Mouse (Mus musculus): Measurements from ENCODE around the gene Rps19bp1. TPM values are rescaled to one million over a fixed set of nuclear protein-coding genes. Genes with fewer than 3 reads are reported as not detected.

The Rps19bp1 gene
- polyA plus RNA-seq, 1 experiment from 2014 or later = 46.8 TPM

- Histone ChIP-seq H3K4me3 (no peak overlapping the region), H3K9ac (no peak overlapping the region), H3K27me3 (replicated peaks) (no peaks in the 10 kb centered on the region), H3K4me1 (peaks cover 45% of the 10 kb centered on the region), H3K9me3 (replicated peaks) (no peaks in the 10 kb centered on the region), H3K36me3 (peaks cover 22% of the 10 kb centered on the region), H3K27ac (peak overlapping the region; percentile 31; the same call in 1 of the 2 replicates), H3K4me2 (no peak overlapping the region)
- no peak for ATAC-seq
- 70% methylated on average over 2 of the region's 2 CpGs for whole genome bisulfite sequencing (ENCODE audit: insufficient replicate concordance)
Observed at GRCm38 (mm10) chr15:80232331-80232730, 31.8 kb downstream of the Rps19bp1 start.

- Histone ChIP-seq H3K9me3 (replicated peaks) (no peaks in the 10 kb centered on the region), H3K4me1 (peaks cover 23% of the 10 kb centered on the region), H3K36me3 (no peaks in the 10 kb centered on the region), H3K27ac (no peak overlapping the region), H3K4me3 (no peak overlapping the region), H3K27me3 (replicated peaks) (no peaks in the 10 kb centered on the region), H3K9ac (no peak overlapping the region), H3K4me2 (no peak overlapping the region)
- 72% methylated on average over 17 of the region's 17 CpGs for WGBS (ENCODE audit: insufficient replicate concordance)
- no peak for ATAC-seq
Observed at GRCm38 (mm10) chr15:80228071-80228800, 35.9 kb downstream of the Rps19bp1 start.

- 0 out of 2 replicates have a peak, but pooled peaks have one; percentile 22 for ATAC-seq
Observed at GRCm38 (mm10) chr15:80225796-80226195, 38.3 kb downstream of the Rps19bp1 start.

GRCm38 (mm10) chr15:80225208-80225607, 38.9 kb downstream of the Rps19bp1 start:
- Histone ChIP-seq H3K4me2 (no peak overlapping the region), H3K9ac (no peak overlapping the region), H3K9me3 (replicated peaks) (no peaks in the 10 kb centered on the region), H3K27ac (no peak overlapping the region), H3K4me1 (peaks cover 8% of the 10 kb centered on the region; the same call in 1 of the 2 replicates), H3K36me3 (no peaks in the 10 kb centered on the region), H3K27me3 (replicated peaks) (no peaks in the 10 kb centered on the region), H3K4me3 (no peak overlapping the region)
- 11% methylated on average over 9 of the region's 9 CpGs for WGBS (ENCODE audit: insufficient replicate concordance)
- peak; percentile 69; the same call in 1 of the 2 replicates for ATAC-seq

More at GRCm38 (mm10) chr15:80225796-80226195, 38.3 kb downstream of the Rps19bp1 start:
- H3K9ac ChIP-seq = no peak overlapping the region
- H3K4me2 ChIP-seq = no peak overlapping the region
- WGBS (ENCODE audit: insufficient replicate concordance) = 47% methylated on average over 2 of the region's 2 CpGs
- H3K27ac ChIP-seq = no peak overlapping the region
- no peaks in the 10 kb centered on the region for H3K36me3 ChIP-seq
- H3K27me3 ChIP-seq (replicated peaks) = no peaks in the 10 kb centered on the region
- no peaks in the 10 kb centered on the region for H3K9me3 ChIP-seq (replicated peaks)
- H3K4me1 ChIP-seq = peaks cover 8% of the 10 kb centered on the region; the same call in 1 of the 2 replicates
- H3K4me3 ChIP-seq = no peak overlapping the region

GRCm38 (mm10) chr15:80223751-80224150, 40.4 kb downstream of the Rps19bp1 start:
- no peak overlapping the region for H3K4me2 ChIP-seq
- H3K4me3 ChIP-seq = no peak overlapping the region
- peaks cover 14% of the 10 kb centered on the region for H3K4me1 ChIP-seq
- no peaks in the 10 kb centered on the region for H3K36me3 ChIP-seq
- H3K27me3 ChIP-seq (replicated peaks) = no peaks in the 10 kb centered on the region
- no peaks in the 10 kb centered on the region for H3K9me3 ChIP-seq (replicated peaks)
- H3K9ac ChIP-seq = no peak overlapping the region
- no peak overlapping the region for H3K27ac ChIP-seq
- ATAC-seq = no peak
- 76% methylated on average over 7 of the region's 7 CpGs for WGBS (ENCODE audit: insufficient replicate concordance)

- H3K36me3 ChIP-seq = no peaks in the 10 kb centered on the region
- no peaks in the 10 kb centered on the region for H3K9me3 ChIP-seq (replicated peaks)
- H3K27me3 ChIP-seq (replicated peaks) = no peaks in the 10 kb centered on the region
- H3K9ac ChIP-seq = no peak overlapping the region
- WGBS (ENCODE audit: insufficient replicate concordance) = 51% methylated on average over 8 of the region's 8 CpGs
- peaks cover 14% of the 10 kb centered on the region for H3K4me1 ChIP-seq
- no peak overlapping the region for H3K27ac ChIP-seq
- ATAC-seq = no peak
- no peak overlapping the region for H3K4me2 ChIP-seq
- H3K4me3 ChIP-seq = no peak overlapping the region
Observed at GRCm38 (mm10) chr15:80221031-80221430, 43.1 kb downstream of the Rps19bp1 start.

- Histone ChIP-seq H3K4me1 (peaks cover 7% of the 10 kb centered on the region), H3K4me3 (no peak overlapping the region), H3K27ac (0 out of 2 replicates have a peak overlapping the region, but pooled peaks have one; percentile 18), H3K36me3 (no peaks in the 10 kb centered on the region), H3K9me3 (replicated peaks) (no peaks in the 10 kb centered on the region), H3K9ac (no peak overlapping the region), H3K4me2 (peak overlapping the region; percentile 27), H3K27me3 (replicated peaks) (no peaks in the 10 kb centered on the region)
- WGBS (ENCODE audit: insufficient replicate concordance) = 52% methylated on average over 4 of the region's 4 CpGs
- no peak for ATAC-seq
Observed at GRCm38 (mm10) chr15:80219705-80220657, 44.1 kb downstream of the Rps19bp1 start.

GRCm38 (mm10) chr15:80219211-80219610, 44.9 kb downstream of the Rps19bp1 start:
- Histone ChIP-seq H3K4me1 (peaks cover 6% of the 10 kb centered on the region), H3K9ac (no peak overlapping the region), H3K9me3 (replicated peaks) (no peaks in the 10 kb centered on the region), H3K27ac (0 out of 2 replicates have a peak overlapping the region, but pooled peaks have one; percentile 18), H3K27me3 (replicated peaks) (no peaks in the 10 kb centered on the region), H3K4me3 (no peak overlapping the region), H3K4me2 (peak overlapping the region; percentile 27), H3K36me3 (no peaks in the 10 kb centered on the region)
- ATAC-seq = peak; percentile 42; the same call in 1 of the 2 replicates
- 11% methylated on average over 14 of the region's 14 CpGs for WGBS (ENCODE audit: insufficient replicate concordance)

- no peak for ATAC-seq
- 74% methylated on average over 10 of the region's 10 CpGs for WGBS (ENCODE audit: insufficient replicate concordance)
Observed at GRCm38 (mm10) chr15:80217476-80217875, 46.6 kb downstream of the Rps19bp1 start.

GRCm38 (mm10) chr15:80216480-80216820, 47.7 kb downstream of the Rps19bp1 start:
- Histone ChIP-seq H3K9me3 (replicated peaks) (no peaks in the 10 kb centered on the region), H3K27ac (no peak overlapping the region), H3K9ac (no peak overlapping the region), H3K36me3 (0 out of 2 replicates have a peak, but pooled peaks cover 4% of the 10 kb centered on the region), H3K4me3 (no peak overlapping the region), H3K4me1 (peaks cover 20% of the 10 kb centered on the region), H3K4me2 (no peak overlapping the region), H3K27me3 (replicated peaks) (peaks cover 20% of the 10 kb centered on the region)
- WGBS (ENCODE audit: insufficient replicate concordance) = 38% methylated on average over 9 of the region's 9 CpGs
- no peak for ATAC-seq

More at GRCm38 (mm10) chr15:80217476-80217875, 46.6 kb downstream of the Rps19bp1 start:
- Histone ChIP-seq H3K4me2 (no peak overlapping the region), H3K4me3 (no peak overlapping the region), H3K4me1 (peaks cover 20% of the 10 kb centered on the region), H3K36me3 (no peaks in the 10 kb centered on the region), H3K27ac (no peak overlapping the region), H3K9ac (no peak overlapping the region), H3K27me3 (replicated peaks) (peaks cover 10% of the 10 kb centered on the region), H3K9me3 (replicated peaks) (no peaks in the 10 kb centered on the region)

- 16% methylated on average over 10 of the region's 10 CpGs for WGBS (ENCODE audit: insufficient replicate concordance)
- H3K9ac ChIP-seq = no peak overlapping the region
- no peak overlapping the region for H3K27ac ChIP-seq
- peaks cover 20% of the 10 kb centered on the region for H3K4me1 ChIP-seq
- no peak for ATAC-seq
- no peak overlapping the region for H3K4me3 ChIP-seq
- no peaks in the 10 kb centered on the region for H3K9me3 ChIP-seq (replicated peaks)
- peaks cover 25% of the 10 kb centered on the region for H3K27me3 ChIP-seq (replicated peaks)
- 0 out of 2 replicates have a peak, but pooled peaks cover 8% of the 10 kb centered on the region for H3K36me3 ChIP-seq
- H3K4me2 ChIP-seq = no peak overlapping the region
Observed at GRCm38 (mm10) chr15:80215716-80216479, 48.2 kb downstream of the Rps19bp1 start.
